Mouse (Mus musculus): Measurements from ENCODE around the gene Parva. TPM values are rescaled to one million over a fixed set of nuclear protein-coding genes. Genes with fewer than 3 reads are reported as not detected.

Parva gene
- total RNA-seq, 2 experiments from 2014 or later: 47.0 to 49.7 TPM

DNA sequence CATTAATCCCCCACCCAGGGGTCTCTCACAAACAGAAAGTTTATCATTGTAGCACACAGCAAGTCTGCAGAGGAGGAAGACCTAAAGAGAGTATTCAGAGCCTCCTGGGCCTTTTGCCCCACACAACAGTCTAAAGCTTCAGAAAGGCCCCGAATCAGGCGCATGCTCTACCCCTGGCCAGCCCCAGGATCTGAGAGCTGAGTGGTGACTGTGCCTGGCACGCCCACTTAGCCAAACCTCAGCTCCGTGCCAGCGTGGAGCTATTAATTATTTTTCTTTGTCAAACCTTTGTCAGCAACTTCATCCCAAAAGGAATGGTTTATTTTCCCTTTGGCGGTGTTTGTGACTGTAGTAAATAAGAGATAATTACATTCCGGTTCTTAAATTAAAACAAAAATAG lies 44.0 kb downstream of the Parva start:
- DNase-seq (ENCODE audit: low spot score in 2 of 2): no peak

DNA sequence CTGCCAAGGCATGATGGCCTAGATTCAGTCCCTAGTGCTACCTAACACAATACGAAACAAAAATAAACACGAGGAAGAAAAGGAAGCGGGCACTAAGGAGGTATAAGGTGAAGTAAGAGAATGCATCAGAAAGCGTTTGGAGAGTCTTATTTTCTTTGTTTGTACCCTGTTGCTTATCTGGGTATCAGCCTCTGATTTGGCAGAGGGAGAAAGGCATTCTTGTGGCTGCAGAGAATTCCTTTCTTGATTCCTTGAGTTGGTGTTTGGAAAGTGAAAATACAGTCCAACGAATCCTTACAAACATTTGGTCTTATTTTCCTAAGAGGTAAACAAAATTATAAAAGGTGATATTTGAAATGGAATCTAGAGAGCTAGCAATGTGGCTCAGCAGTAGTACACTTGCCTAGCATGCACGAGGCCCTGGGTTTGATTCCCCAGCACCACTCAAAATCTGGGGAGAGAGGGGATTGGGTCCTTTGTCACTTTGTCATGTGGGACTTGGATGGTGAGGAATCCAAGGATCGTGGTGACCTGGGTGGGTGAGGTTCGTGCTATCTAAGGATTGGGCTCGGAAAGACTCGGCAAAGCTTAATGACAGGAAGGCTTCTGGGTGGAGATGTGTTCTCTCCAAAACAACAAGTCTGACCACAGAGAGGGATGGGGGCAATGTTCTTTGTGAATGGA lies 44.9 kb downstream of the Parva start:
- no peak for DNase-seq (ENCODE audit: low spot score in 2 of 2)

DNA sequence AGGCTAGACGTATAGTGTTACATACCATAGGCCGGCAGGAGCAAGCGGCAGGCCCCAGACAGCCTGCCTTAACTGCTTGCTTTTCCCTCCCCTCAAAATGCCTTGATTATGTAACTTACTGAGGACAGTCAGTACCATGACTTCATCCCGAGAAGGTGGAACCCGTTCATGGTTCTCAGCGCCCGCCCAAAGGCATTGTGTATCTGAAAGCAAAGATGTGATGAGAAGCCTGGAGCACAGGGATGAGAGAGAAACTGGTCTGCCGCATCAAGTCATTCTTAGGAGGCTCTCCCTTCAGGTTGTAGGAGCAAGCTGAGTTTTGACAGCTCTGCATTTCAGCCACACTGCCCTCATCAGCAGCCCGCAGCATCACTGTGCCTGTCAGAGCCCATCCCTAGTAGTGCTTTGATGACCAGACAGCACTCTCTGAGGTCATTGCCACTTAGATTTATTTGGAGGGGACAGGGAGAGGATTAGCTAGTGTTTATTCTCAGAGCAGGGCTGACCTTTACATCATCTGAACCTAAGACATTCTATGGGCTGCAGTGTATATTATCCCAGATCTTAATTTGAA lies 45.5 kb downstream of the Parva start:
- DNase-seq (ENCODE audit: low spot score in 2 of 2): no peak

DNA sequence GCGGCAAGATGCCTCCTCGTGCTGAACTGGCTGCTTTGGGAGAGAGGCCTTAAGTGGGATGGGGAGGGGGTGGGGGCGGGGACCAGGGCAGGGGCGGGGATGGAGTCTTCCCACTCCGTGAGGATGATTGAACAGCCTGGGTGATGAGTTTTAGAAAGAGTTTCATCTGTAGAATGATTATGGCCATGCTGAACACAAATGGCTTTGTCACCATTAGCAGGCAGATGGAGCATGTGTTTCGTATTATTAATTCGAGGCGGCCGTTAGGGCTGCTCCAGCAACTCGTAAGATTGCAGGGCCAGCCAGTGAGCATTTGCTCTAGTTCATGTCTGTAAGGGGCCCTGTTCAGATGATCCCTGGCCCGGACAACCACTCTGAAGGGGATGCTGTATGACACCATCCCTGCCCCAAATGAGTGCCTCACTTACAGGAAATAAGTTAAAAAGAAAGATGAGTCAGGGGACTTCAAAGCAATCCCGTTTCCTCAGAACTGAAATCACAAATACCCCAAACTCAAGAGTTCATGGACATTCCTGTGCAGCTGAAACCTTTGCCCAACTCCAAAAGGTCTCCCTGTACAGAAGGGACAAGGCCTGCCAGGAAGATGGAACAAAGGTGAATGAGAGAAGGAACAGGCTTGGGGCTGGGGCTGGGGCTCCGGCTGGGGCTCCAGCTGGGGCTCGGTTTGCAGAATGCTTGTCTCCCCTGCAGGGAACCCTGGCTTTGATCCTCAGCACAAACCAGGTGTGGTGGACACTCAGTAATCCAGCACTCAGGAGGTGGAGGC lies 46.5 kb downstream of the Parva start:
- peak in 1 of 2 experiments; percentile 21 for DNase-seq (ENCODE audit: low spot score in 2 of 2)

DNA sequence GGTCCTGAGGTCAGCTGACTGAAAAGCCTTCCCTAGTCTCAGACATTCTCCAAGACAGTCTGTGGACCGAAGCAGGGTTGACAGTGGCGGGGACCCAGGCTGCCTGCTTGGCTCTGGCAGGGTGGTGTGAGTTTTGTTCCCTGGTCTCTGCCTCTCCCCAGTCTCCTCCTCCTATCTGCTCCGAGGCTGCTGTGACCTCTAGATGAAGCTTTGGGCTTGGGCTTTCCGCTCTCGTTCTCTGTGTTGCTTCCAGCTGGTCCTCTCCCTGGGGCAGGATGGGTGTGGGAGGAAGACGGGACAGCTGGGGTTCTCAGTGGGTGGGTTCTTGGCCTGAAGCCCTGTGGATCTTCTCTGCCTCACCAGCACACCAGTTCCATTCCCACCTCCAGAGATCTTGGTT lies 51.8 kb downstream of the Parva start:
- DNase-seq (ENCODE audit: low spot score in 2 of 2): peak; percentile 48 to 71

DNA sequence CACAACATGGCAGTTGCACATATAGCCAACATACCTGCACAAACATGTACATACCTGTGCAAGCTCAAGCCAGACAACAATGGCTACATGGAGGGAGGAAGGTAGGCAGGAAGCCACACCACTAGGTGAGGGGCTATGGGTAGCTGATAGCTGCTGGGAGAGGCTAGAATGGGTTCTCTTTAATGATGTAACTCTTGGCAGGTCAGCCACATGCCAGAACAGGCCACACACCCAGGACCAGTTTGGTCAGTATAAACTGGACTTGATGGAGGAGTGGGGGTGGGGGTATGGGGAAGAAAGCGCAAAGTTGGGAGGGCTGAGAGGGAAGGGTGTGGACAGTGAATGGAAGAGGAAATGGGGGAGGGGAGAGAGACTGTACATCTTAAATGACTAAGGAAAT lies 53.7 kb downstream of the Parva start:
- no peak for DNase-seq (ENCODE audit: low spot score in 2 of 2)

DNA sequence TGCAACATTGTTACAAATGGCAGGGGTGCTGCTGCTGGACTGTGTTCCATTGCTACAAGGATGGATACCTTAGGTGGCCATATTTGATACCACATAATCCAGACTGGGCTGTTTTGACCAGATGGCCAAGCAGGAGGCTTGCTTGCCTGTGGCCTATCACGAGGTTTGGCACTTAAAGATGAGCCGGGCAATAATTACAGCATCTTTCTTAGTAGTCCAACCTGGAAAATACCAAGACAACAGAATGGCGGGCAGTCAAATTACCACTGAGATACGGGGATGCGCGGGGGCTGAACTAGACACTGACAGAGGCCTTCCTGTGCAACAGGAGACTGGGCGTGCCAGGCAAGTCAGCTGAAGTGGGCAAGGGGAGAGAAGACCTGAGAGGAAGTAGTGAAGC lies 55.3 kb downstream of the Parva start:
- DNase-seq (ENCODE audit: low spot score in 2 of 2): no peak

DNA sequence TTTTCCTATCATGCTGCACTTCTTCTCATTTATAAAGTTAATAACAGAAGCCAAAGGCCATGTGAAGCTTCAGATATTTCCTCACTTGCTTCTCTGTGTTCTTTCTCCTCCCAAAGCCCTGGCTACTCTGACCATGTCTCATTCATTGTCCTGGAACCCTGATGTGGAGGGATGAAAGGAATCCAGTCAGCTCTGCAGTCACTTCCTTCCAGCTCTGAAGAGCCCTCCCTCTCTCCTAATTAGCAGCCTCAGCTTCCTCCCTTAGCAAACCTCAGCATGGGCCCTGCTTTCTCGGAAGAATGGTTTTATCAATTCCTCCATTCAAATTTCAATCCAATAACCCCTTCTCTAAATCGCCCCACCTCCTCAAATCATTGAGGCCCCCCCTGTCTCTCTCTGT lies 56.1 kb downstream of the Parva start:
- DNase-seq (ENCODE audit: low spot score in 2 of 2): no peak

DNA sequence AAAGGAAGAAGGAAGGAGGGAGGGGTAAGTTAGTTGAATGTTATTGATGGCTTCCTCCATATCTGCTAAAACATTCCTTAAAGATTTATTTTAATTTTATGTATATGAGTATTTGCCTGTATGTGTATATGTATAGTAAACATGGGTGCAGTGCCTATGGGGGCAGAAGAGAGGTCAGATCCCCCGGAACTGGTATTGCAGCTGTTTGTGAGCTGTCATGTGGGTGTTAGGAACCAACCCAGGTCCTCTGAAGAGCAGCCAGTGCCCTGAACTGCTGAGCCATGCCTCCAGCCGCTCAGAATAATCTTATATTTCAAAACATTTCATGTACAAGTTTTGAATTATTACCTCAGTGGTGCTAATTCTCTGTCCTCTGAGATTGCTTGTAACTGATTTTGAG lies 63.5 kb downstream of the Parva start:
- DNase-seq (ENCODE audit: low spot score in 2 of 2): no peak

DNA sequence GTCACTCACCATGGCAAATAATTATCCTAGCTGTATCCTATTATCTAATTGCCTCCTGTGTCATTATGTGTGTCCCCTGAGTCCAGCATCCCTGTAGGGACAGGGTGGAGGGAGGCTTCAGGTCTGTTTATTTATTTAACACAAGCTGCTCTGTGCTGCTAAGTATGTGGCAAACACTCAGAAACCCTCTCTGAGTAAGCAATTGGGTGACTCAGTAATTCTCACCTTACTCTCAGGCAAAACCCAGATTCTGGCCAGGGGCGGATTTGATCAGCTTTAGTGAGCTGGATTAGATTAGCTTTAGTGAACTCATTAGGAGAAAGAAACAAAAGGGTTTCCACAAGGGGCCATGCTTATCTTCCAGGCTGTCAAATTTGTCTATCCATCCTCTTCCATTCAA lies 64.4 kb downstream of the Parva start:
- DNase-seq (ENCODE audit: low spot score in 2 of 2): no peak

DNA sequence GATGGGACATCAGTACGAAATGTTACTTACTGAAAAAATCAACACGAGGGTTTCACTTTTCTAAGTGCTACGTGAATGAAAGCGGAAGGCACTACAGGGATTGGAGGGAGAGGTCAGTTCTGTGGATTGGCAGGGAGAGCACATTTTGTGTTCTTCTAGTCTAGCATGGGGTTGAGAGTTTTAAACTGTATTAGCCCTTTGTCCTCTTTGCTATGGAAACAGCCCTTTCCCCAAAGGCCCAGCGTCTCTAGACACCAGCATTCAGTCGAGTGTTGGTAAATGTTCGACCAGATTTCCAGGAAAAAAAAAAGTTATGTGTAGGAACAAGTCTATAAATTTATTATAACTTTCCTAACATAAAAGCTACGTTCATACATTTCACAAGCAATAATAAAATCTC lies 68.6 kb downstream of the Parva start:
- no peak for DNase-seq (ENCODE audit: low spot score in 2 of 2)

DNA sequence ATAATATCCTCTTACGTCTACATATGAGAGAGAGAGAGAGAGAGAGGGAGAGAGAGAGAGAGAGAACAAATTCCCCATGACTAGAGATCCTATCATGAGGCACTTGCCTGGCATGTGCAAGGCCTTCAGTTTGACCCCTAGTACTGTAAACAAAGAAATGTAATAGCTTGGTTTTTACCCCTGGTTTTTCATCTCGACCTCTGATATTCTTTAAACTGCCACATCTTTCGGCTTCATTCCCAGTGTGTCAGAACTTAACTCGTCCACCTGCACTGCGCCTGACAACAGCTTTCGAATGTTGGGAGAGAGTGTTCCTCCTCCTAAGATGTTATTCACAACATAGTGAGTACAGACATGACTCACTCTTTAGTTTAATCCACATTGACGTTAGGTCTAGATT lies 69.6 kb downstream of the Parva start:
- DNase-seq (ENCODE audit: low spot score in 2 of 2): no peak

DNA sequence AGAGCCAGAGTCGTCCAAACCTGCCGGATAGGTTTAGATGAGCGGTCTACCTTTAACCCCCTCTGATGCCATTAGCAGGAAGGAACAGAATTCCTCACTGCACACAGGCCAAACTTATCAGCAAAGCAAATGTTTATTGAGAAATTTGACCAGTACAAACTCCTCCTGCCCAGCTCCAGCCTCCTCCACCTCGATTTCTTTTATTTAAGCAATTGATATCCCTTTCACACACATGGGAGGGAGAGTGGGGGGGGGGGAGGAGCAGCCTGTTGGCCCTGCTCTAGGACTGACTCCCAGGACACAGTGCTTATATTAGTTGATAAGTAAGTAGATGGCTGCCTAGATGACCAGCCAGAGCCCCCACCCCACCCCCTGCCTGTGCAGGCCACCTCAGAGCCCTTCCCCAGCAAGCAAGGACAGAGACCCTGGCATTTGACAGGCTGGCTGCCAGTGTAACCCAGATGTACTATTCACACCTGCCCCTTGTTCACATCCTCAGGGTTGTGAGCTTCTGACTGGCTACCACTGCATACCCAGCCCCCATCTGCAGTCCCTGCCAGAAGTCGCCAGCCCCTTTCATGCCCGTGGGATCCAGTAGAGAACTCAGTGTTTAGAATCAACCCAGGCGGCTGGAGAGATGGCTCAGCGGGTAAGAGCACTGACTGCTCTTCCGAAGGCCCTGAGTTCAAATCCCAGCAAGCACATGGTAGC lies 71.4 kb downstream of the Parva start:
- no peak for DNase-seq (ENCODE audit: low spot score in 2 of 2)

DNA sequence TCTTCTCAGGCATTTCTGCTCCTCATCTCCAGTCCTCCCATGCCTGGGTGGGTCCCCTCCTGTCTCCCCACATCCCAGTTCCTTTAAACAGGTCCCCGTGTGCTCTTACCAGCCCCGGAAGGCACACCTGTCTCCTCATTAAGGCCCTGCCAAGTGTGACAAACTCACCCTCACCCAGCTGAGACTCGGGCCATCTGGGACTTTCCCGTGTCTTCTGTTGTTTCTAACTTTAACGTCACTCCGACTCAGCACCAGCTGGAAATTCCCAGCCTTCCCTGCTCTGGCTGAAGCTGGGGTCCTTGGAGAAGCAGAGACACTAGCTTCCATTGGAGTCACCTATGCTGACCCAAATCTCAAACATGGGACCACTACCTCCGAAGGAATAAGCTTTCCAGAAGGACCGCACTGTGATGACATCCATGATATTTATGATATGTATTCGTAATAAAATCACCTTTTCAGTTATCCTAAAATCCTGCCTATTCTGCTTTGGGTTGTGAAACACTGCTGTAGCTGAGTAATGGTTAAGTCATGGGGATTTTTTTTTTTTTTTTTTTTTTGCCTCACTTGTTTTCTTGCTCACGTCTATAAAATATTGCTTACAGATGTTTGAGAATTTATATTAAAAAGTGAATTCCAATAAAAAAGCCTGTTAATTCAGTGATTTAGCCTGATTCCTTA lies 72.3 kb downstream of the Parva start:
- DNase-seq (ENCODE audit: low spot score in 2 of 2): no peak

DNA sequence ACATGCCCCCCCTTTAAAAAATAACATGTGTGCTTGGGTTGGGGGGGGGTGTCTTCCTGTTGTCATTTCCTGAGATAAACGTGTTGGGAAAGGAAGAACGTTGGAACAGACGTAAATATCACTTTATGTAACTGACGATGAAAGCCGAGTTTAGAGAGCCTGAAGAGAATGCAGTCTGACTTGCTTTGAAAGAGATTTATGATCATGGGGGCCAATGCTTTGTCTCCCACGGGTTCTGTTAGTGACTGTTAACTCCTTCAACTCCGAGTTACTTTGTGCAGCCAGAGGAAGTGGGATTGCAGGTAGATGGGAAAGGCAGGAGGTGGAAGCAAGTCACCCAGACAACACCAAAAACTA lies 72.8 kb downstream of the Parva start:
- no peak for DNase-seq (ENCODE audit: low spot score in 2 of 2)

DNA sequence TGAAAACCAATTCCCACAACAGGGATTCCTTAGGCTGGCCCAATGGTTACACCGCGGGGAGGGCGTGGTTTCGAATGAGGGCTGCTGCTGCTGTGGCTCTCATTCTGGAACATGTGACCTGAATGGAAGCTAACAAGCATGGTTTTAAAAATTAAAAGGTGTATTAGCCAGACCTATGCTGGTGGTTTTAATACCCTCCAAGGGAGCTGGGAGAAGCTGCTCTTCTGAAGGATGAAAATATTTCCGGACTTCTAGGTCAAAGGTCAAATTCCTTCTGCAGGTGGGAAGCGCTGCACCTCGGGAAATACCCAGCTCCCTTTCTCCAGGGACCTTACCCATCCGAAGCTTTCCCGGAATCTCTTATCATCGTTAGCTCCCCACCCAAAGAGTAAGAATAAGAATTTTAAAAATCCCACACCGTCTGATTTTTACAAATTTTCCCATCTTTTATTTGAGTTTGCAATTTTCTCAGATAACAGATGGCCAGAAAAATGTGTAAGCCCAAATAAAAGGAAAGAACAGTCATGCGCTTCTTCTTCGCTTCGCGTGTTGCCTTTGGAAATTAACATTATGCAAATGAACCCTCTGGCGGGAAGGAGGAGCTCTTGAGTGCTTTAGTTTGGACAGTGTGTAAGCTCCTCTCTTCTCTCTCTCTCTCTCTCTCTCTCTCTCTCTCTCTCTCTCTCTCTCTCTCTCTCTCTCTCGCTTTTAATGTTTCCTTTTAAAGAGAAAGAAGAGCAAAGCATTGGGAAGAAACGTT lies 74.9 kb downstream of the Parva start:
- peak in 1 of 2 experiments; percentile 49 for DNase-seq (ENCODE audit: low spot score in 2 of 2)

DNA sequence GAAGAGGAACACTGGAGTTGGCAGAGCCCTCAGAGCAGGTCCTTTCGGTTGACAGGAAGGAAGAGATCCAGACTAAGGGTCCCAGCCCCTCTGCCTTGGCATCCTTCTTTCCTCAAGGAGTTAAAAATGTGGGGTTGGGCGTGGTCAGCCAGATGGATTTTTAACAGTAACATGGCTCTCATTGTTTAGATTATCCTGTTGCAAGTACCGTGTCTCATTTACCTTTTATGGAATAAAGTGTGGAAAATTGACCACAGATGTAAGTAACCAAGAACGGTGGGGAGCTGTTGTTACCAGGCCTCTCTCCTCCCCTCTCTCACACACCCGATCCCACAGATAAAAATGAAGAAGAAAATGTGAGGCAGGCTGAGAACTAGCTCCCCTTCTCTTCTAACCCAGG lies 75.5 kb downstream of the Parva start:
- no peak for DNase-seq (ENCODE audit: low spot score in 2 of 2)

DNA sequence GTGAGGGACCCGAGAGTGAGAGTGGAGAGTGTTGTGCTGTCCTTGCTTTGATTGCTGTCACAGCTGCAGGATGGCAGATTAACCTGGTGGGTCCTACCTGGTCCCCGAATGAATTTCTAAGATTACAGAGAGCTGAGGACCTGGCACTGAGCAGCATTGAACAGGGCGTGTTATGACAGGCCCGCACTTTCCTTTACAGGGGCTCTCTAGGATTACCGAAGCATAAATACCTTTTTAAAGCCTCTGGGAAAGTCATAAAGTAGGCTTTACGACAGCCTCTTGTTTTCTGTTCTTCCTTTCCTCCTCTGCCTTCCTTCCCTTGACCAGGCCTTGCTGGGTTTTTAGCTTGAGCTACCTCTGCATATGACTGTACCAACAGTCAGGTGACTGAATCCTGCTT lies 76.1 kb downstream of the Parva start:
- no peak for DNase-seq (ENCODE audit: low spot score in 2 of 2)

DNA sequence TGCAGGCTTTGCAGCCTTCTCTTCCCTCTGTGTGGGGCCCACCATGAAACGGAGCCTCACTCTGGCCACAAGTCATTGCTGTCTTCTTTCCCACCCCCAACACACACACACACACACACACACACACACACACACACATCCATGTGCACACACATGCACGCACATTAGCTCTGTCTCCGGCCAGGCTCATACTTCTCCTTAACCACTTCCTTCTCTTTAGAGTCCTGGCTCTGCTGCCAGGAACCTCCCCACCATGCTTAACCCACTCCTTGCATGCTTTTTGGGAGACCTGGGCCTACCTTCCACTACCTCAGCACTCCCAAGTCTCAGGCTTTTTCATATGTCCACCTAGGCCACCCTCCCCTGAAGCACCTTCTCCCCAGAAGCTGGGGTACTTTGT lies 76.6 kb downstream of the Parva start:
- DNase-seq (ENCODE audit: low spot score in 2 of 2): no peak

DNA sequence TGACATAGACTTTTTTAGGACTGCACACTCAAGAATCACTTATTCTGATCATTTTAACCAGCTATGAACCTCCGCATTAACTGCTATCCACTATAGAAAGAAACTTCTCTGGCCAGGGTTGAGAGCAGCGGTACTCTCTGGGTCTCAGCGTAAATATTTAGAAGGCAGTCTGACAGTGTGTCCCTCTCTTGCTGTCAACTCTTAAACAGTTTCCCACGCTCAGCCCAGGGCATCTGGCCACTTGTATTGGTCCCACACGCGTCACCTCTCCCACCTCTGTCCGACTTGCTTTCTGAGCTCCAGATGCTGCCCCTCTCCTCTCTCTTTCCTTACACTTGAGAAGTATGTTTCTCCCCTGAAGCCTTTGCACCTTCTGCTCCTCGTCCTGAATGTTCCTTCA lies 81.8 kb downstream of the Parva start:
- DNase-seq (ENCODE audit: low spot score in 2 of 2): no peak

Data from layer of hippocampus, adult 18-20 months (tissue).